Mouse (Mus musculus): ENCODE results near the gene Nkx2-3.

DNA sequence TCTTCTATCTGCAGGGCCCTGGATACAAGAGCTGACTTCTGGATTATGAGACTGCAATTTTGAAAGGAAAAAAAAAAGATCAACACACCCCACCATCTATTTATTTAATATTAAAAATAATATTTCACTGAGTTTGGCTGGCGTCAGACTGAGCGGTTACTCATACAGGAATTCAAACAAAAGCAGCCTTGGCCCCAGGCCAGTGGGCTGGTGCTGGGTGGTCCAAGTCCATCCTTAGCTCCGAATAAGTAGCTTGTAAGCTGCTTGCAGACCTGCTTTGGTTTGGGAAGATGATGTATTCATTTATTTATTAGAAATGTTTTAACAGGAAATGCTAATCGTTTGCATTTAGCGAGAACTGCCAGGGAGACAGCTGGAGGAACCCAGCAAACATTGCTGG lies 49.0 kb upstream of the Nkx2-3 start:
- TF ChIP-seq CTCF (IDR thresholded peaks at IDR 0.05; ENCODE audit: borderline replicate concordance, control insufficient read depth, extremely low read depth, insufficient read depth, low read length, poor library complexity), result no peak
- no peak for TF ChIP-seq POLR2A (IDR thresholded peaks at IDR 0.05; ENCODE audit: control insufficient read depth, extremely low read depth, insufficient read depth, low read length, poor library complexity)

Data from thymus, adult 2 months (tissue).